Mouse (Mus musculus) spleen, adult 2 months (tissue): Measurements from ENCODE around the gene Chn2. TPM values are rescaled to one million over a fixed set of nuclear protein-coding genes. Genes with fewer than 3 reads are reported as not detected.

Experiments used
- DNase-seq, 2 experiments: peaks; one replicate each; pipeline versions ENCODE4 v3.0.0 to v3.0.0-alpha.2; 2012 to 2021; ENCODE audit warnings: low spot score in 2 of 2, low read depth in 1 of 2
- H3K27ac ChIP-seq: fragments of 200-500 bp; 2 replicates; pipeline ENCODE4 v1.5.1; 2012; ENCODE audit warnings: low read length, inconsistent platforms; ENCODE audit not compliant: insufficient read depth
- H3K27me3 ChIP-seq: fragments of 200-500 bp; 2 replicates; pipeline ENCODE4 v1.6.1; 2012; ENCODE audit warnings: mild to moderate bottlenecking, moderate library complexity, low read length, inconsistent platforms; ENCODE audit not compliant: control insufficient read depth, insufficient read depth
- H3K36me3 ChIP-seq: fragments of 200-500 bp; 2 replicates; pipeline ENCODE4 v1.6.1; 2012; ENCODE audit warnings: mild to moderate bottlenecking, low read length, inconsistent platforms; ENCODE audit not compliant: control insufficient read depth, insufficient read depth
- H3K4me1 ChIP-seq: fragments of 200-500 bp; 2 replicates; pipeline ENCODE4 v1.6.1; 2011; ENCODE audit warnings: inconsistent platforms; ENCODE audit not compliant: control insufficient read depth, insufficient read depth, insufficient read length
- H3K4me3 ChIP-seq: fragments of 200-500 bp; 2 replicates; pipeline ENCODE4 v1.5.1; 2011; ENCODE audit warnings: mild to moderate bottlenecking, inconsistent platforms; ENCODE audit not compliant: insufficient read depth, insufficient read length; ENCODE audit errors: extremely low read depth
- CTCF ChIP-seq: fragments of 200-500 bp; IDR thresholded peaks from 2 replicates; pipeline ENCODE4 v1.5.1; 2011; ENCODE audit warnings: mild to moderate bottlenecking, inconsistent platforms; ENCODE audit not compliant: insufficient read depth, insufficient read length, insufficient replicate concordance; ENCODE audit errors: extremely low read depth
- POLR2A ChIP-seq: fragments of 200-500 bp; IDR thresholded peaks from 2 replicates; pipeline ENCODE4 v1.6.1; 2011; ENCODE audit warnings: low read depth, low read length, inconsistent platforms
- WGBS: fragments of 180-500 bp; shearing (Covaris S2); methylation state at CpG from one replicate; pipeline ENCODE4 v1.1.7; 2018; 5-methylcytosine and 5-hydroxymethylcytosine counted together
- polyA plus RNA-seq: library from polyadenylated mRNA; depleted of rRNA; stranded (reverse); fragments of >200 nt; gene quantifications from 2 replicates; pipeline ENCODE4 v1.2.3, GENCODE M21; 2012

Gene Chn2
- polyA plus RNA-seq, 1 experiment, result 8.4 TPM

GRCm38 (mm10) chr6:54241761-54242160, 202.4 kb downstream of the Chn2 start:
- no peaks in the 10 kb centered on the region for H3K36me3 ChIP-seq
- no peaks in the 10 kb centered on the region for H3K4me1 ChIP-seq
- no peak for DNase-seq
- no peak overlapping the region for H3K4me3 ChIP-seq
- H3K27me3 ChIP-seq, result no peaks in the 10 kb centered on the region
- H3K27ac ChIP-seq, result no peak overlapping the region
- 88% methylated on average over 5 of the region's 5 CpGs for WGBS
- TF ChIP-seq CTCF (no peak), POLR2A (no peak)

- TF ChIP-seq CTCF (no peak), POLR2A (no peak)
- WGBS, result 87% methylated on average over 9 of the region's 9 CpGs
- Histone ChIP-seq H3K27me3 (no peaks in the 10 kb centered on the region), H3K36me3 (no peaks in the 10 kb centered on the region), H3K4me3 (no peak overlapping the region), H3K27ac (no peak overlapping the region), H3K4me1 (no peaks in the 10 kb centered on the region)
- no peak for DNase-seq
Measured at GRCm38 (mm10) chr6:54242286-54242685, 202.9 kb downstream of the Chn2 start.

DNA sequence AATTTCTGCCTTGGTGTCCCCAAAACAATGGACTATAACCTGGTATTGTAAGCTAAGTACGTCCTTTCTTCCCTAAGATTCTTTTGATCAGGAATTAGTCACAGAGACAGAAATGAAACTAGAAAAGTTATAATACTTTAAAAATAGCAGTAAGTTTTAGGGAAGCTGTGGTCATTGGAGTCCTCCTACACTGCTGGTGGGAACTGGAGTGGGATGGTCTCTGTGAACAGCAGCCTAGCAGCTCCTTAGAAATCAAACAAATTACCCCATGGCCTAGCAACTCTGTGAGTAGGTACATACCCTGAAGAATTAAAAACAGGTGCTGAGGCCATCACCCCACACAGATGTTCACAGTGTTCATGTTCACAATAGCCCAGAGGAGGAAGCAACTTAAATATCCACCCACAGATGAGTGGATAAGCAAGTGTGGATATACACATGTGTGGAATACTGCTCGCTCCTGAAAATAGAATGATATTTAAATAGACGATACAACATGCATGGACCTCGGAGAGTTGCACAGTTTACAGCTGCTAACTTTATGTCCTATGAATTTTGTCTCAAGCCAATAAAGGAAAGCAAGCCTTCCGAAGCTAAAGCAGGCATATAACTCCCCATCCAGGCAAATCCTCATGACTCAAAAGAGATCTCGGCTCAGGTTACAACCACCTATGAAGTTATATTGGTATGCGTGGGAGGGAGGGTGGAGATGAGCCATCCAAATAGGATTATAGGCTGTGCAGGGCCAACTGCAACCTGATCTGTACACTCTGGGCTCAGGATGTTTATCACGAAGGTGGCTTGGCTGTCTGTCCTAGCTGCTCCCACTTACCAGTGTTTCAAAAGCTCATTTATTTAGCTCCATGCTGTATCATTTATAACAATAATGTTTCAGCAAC, 209.2 kb downstream of the Chn2 start:
- no peak for TF ChIP-seq CTCF
- no peak for TF ChIP-seq POLR2A
- DNase-seq, result no peak

DNA sequence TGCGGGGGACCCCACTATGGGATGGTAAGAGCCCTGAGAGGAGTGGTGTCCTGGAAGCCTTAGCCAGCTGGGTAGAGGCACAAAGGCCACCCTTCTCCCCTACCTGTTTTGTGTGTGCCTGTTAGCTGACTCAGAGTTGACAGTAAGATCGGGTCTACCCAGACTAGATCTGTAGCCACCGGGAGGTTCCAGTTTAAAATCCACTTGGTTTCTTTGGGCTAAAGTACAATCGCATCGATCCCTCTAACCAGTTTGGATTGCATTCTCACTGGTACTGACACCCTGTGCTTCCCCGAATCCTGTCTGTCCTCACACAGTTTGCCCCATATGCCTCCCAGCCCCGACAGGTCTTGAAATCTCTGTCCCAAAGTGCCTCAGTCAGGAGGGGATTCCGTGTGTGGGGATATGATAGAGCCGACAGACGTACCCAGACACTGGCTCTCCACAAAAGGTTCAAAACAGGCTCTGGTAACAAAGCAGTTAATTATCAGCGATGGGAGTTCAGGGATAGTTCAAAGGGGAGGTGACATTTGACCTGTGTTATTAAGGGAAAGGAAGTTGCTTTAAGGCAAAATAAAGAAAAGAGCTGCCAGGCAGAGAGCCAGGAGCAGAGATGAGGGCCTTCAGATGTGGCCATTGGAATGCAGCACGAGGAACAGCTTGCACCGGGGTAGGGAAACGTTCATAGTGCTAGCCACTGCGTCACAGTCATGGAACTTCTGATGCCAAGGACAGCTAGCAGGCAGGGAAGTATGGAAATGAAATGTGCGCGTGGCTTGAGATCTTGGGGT, 212.2 kb downstream of the Chn2 start:
- Histone ChIP-seq H3K27ac (no peak overlapping the region), H3K4me3 (no peak overlapping the region), H3K36me3 (no peaks in the 10 kb centered on the region), H3K4me1 (no peaks in the 10 kb centered on the region), H3K27me3 (no peaks in the 10 kb centered on the region)
- TF ChIP-seq POLR2A (no peak), CTCF (no peak)
- DNase-seq, result no peak
- 88% methylated on average over 17 of the region's 17 CpGs for WGBS

More for the DNA sequence above, 209.2 kb downstream of the Chn2 start:
- no peaks in the 10 kb centered on the region for H3K36me3 ChIP-seq
- no peaks in the 10 kb centered on the region for H3K27me3 ChIP-seq
- H3K4me3 ChIP-seq, result no peak overlapping the region
- H3K4me1 ChIP-seq, result no peaks in the 10 kb centered on the region
- 88% methylated on average over 8 of the region's 8 CpGs for WGBS
- H3K27ac ChIP-seq, result no peak overlapping the region

DNA sequence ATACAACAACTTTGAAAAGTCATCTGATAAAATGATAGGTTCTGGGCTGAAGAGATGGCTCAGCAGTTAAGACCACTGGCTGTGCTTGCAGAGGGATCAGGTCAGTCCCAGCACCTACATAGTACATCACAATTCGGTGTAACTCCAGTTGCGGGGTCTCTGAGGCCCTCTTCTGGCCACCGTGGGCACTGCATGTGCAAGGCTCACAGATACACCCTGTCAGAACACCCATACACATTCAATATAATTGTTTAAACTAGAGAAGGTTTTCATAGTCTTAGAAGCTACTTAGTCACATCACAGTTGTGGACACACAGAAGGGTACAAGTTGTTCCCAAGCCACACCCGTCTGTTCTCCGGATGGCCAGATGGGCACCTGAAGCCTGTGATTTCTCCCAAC, 213.9 kb downstream of the Chn2 start:
- H3K27me3 ChIP-seq, result no peaks in the 10 kb centered on the region
- H3K36me3 ChIP-seq, result no peaks in the 10 kb centered on the region
- WGBS, result 72% methylated on average over 5 of the region's 5 CpGs
- H3K27ac ChIP-seq, result no peak overlapping the region
- DNase-seq, result no peak
- no peak overlapping the region for H3K4me3 ChIP-seq
- no peaks in the 10 kb centered on the region for H3K4me1 ChIP-seq
- TF ChIP-seq CTCF (peak; percentile 27; the same call in 1 of the 2 replicates), POLR2A (no peak)

- TF ChIP-seq POLR2A, result no peak
- no peak for TF ChIP-seq CTCF
- no peaks in the 10 kb centered on the region for H3K36me3 ChIP-seq
- WGBS, result 89% methylated on average over 7 of the region's 7 CpGs
- no peak overlapping the region for H3K4me3 ChIP-seq
- H3K4me1 ChIP-seq, result no peaks in the 10 kb centered on the region
- H3K27ac ChIP-seq, result no peak overlapping the region
- no peak for DNase-seq
- H3K27me3 ChIP-seq, result no peaks in the 10 kb centered on the region
Measured at GRCm38 (mm10) chr6:54253881-54254280, 214.5 kb downstream of the Chn2 start.

GRCm38 (mm10) chr6:54254759-54255158, 215.4 kb downstream of the Chn2 start:
- WGBS, result 77% methylated on average over 6 of the region's 6 CpGs
- Histone ChIP-seq H3K36me3 (no peaks in the 10 kb centered on the region), H3K27me3 (no peaks in the 10 kb centered on the region), H3K27ac (no peak overlapping the region), H3K4me1 (no peaks in the 10 kb centered on the region), H3K4me3 (no peak overlapping the region)
- DNase-seq, result no peak
- TF ChIP-seq CTCF (no peak), POLR2A (no peak)
